Mouse (Mus musculus) left cerebral cortex, postnatal 14 days (tissue): ENCODE results near the gene Ptpn9. TPM values are rescaled to one million over a fixed set of nuclear protein-coding genes. Genes with fewer than 3 reads are reported as not detected.

Experiments
- DNase-seq, 2 experiments: peaks; one replicate each; pipeline ENCODE4 v3.0.0; 2021 to 2022; ENCODE audit warnings: low spot score in 2 of 2, mixed read lengths in 1 of 2
- intact Hi-C: fragments of 180-260 bp; cut with DNase I; formaldehyde crosslinking; loops from one replicate; pipeline ENCODE4 v1.15.1; 2025
- total RNA-seq, 2 experiments: library from RNA; stranded (reverse); gene quantifications; 2 replicates each; pipeline ENCODE4 v1.2.3; 2021

Ptpn9 gene
- total RNA-seq, 2 experiments from 2014 or later = 25.8 to 27.7 TPM

- peak; percentile 98 to 99 for DNase-seq
- intact Hi-C loops = loop anchor here (5.0 kb wide), 1 partner anchor 79 kb away; no protein-coding TSS in a partner anchor
Observed at GRCm38 (mm10) chr9:57075681-57076381, 81.1 kb downstream of the Ptpn9 start.

- peak; percentile 83 to 86 for DNase-seq
- intact Hi-C loops = loop anchor here (5.0 kb wide), 1 partner anchor 80 kb away; no protein-coding TSS in a partner anchor
Observed at GRCm38 (mm10) chr9:57076701-57077660, 82.3 kb downstream of the Ptpn9 start.

GRCm38 (mm10) chr9:57082236-57082635, 87.5 kb downstream of the Ptpn9 start:
- DNase-seq = no peak
- intact Hi-C loops = no loop called here

Other genes starting within 250 kb of the Ptpn9 start
- 100 to 1,000 TPM; 490 to 503 TPM for gene Lingo1, start 198.5 kb upstream of the Ptpn9 start, total RNA-seq
- not detected for gene Odf3l1, start 130.2 kb upstream of the Ptpn9 start, total RNA-seq
- 10 to 100 TPM; 21.4 to 25.0 TPM for gene Cspg4, start 129.9 kb upstream of the Ptpn9 start, total RNA-seq
- 1 to 10 TPM; 4.6 to 5.2 TPM for gene Snx33, start 66.6 kb upstream of the Ptpn9 start, total RNA-seq
- gene Imp3, start 57.4 kb upstream of the Ptpn9 start, total RNA-seq = 10 to 100 TPM; 50.6 to 51.1 TPM
- gene Snupn, start 44.0 kb upstream of the Ptpn9 start, total RNA-seq = 10 to 100 TPM; 17.3 to 17.7 TPM
- 10 to 100 TPM; 27.1 to 28.5 TPM for gene Sin3a, start 77.1 kb downstream of the Ptpn9 start, total RNA-seq
- gene Man2c1, start 135.8 kb downstream of the Ptpn9 start, total RNA-seq = 100 to 1,000 TPM; 112 to 126 TPM
- 1 to 10 TPM; 9.4 to 9.8 TPM for gene Neil1, start 153.4 kb downstream of the Ptpn9 start, total RNA-seq
- gene Commd4, start 163.4 kb downstream of the Ptpn9 start, total RNA-seq = 10 to 100 TPM; 88.0 to 91.2 TPM
- not detected for gene Trcg1, start 241.6 kb downstream of the Ptpn9 start, total RNA-seq